Mouse (Mus musculus): Measurements from ENCODE around the gene Slc8a3. TPM values are rescaled to one million over a fixed set of nuclear protein-coding genes. Genes with fewer than 3 reads are reported as not detected.

Gene Slc8a3
- polyA plus RNA-seq, 1 experiment from 2014 or later, result 0.58 TPM

DNA sequence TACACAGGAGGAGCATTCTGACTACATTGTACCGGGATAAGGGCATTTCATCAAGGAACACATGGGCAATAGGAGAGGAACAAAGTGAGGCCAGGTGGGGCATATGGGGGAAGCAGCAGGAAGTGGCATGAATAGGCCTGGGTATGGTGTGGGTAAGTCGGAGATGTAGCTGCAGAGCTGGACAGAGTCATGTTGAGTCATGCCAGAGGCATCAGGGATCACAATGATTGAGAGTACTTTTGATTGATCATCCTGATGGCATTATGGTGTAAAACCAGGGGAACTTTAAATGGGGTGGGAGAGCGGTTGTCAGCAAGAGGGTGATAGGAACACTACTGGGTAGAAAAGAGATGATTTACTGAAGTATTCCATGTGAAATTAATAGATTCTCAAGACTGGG, 160.0 kb downstream of the Slc8a3 start:
- no peak overlapping the region for H3K27ac ChIP-seq (replicated peaks; ENCODE audit: low read depth, low read length)
- no peak overlapping the region for H3K9ac ChIP-seq (replicated peaks; ENCODE audit: low read length)
- ATAC-seq (replicated peaks; ENCODE audit: insufficient number of reproducible peaks, low FRiP score, low TSS enrichment, low read depth) (no peak), DNase-seq (ENCODE audit: low spot score) (no peak)
- no peaks in the 10 kb centered on the region for H3K36me3 ChIP-seq (replicated peaks; ENCODE audit: control insufficient read depth, insufficient read depth, low read depth, low read length)
- H3K4me3 ChIP-seq (ENCODE audit: low read depth, low read length), result no peak overlapping the region
- no peaks in the 10 kb centered on the region for H3K9me3 ChIP-seq (replicated peaks; ENCODE audit: control insufficient read depth, low read length)
- H3K27me3 ChIP-seq (ENCODE audit: control insufficient read depth, insufficient read depth, low read length), result no peaks in the 10 kb centered on the region
- no peak overlapping the region for H3K4me2 ChIP-seq (ENCODE audit: low read depth, low read length)
- 89% methylated on average over 3 of the region's 3 CpGs for WGBS
- H3K4me1 ChIP-seq (ENCODE audit: control insufficient read depth, insufficient read depth, low read length), result no peaks in the 10 kb centered on the region

GRCm38 (mm10) chr12:81170076-81170475, 162.9 kb downstream of the Slc8a3 start:
- H3K4me3 ChIP-seq (ENCODE audit: low read depth, low read length), result no peak overlapping the region
- no peak overlapping the region for H3K27ac ChIP-seq (replicated peaks; ENCODE audit: low read depth, low read length)
- ATAC-seq (replicated peaks; ENCODE audit: insufficient number of reproducible peaks, low FRiP score, low TSS enrichment, low read depth) (no peak), DNase-seq (ENCODE audit: low spot score) (no peak)
- H3K36me3 ChIP-seq (replicated peaks; ENCODE audit: control insufficient read depth, insufficient read depth, low read depth, low read length), result no peaks in the 10 kb centered on the region
- no peak overlapping the region for H3K4me2 ChIP-seq (ENCODE audit: low read depth, low read length)
- H3K9me3 ChIP-seq (replicated peaks; ENCODE audit: control insufficient read depth, low read length), result no peaks in the 10 kb centered on the region
- no peaks in the 10 kb centered on the region for H3K27me3 ChIP-seq (ENCODE audit: control insufficient read depth, insufficient read depth, low read length)
- H3K9ac ChIP-seq (replicated peaks; ENCODE audit: low read length), result no peak overlapping the region
- 74% methylated on average over 2 of the region's 2 CpGs for WGBS
- H3K4me1 ChIP-seq (ENCODE audit: control insufficient read depth, insufficient read depth, low read length), result no peaks in the 10 kb centered on the region; the same call in 1 of the 2 replicates

DNA sequence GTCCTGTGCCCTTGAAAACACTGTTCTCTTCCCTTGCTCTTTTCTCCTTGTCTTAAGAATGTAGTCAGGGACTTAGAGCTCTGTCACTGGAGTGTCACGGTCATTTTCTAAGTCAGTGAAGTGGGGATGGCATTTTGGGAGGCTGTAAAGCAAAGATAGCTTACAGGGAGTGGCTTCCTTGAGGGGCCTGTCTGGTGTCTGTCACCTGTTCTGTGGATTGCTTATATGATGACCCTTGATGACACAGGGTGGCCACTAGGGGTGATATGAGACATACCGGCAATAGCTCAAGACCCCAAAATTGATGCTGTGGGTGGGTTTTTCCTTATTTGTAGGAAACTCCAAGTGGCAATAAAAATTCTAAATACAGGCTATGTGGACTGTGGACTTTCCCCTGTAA, 164.5 kb downstream of the Slc8a3 start:
- ATAC-seq (replicated peaks; ENCODE audit: insufficient number of reproducible peaks, low FRiP score, low TSS enrichment, low read depth), result no peak
- no peaks in the 10 kb centered on the region; the same call in 1 of the 2 replicates for H3K4me1 ChIP-seq (ENCODE audit: control insufficient read depth, insufficient read depth, low read length)
- no peaks in the 10 kb centered on the region for H3K27me3 ChIP-seq (ENCODE audit: control insufficient read depth, insufficient read depth, low read length)
- no peak overlapping the region for H3K4me3 ChIP-seq (ENCODE audit: low read depth, low read length)
- WGBS, result 72% methylated on average over 2 of the region's 2 CpGs
- no peak overlapping the region for H3K4me2 ChIP-seq (ENCODE audit: low read depth, low read length)
- DNase-seq (ENCODE audit: low spot score), result no peak
- H3K9me3 ChIP-seq (replicated peaks; ENCODE audit: control insufficient read depth, low read length), result no peaks in the 10 kb centered on the region
- H3K27ac ChIP-seq (replicated peaks; ENCODE audit: low read depth, low read length), result no peak overlapping the region
- no peaks in the 10 kb centered on the region for H3K36me3 ChIP-seq (replicated peaks; ENCODE audit: control insufficient read depth, insufficient read depth, low read depth, low read length)
- no peak overlapping the region for H3K9ac ChIP-seq (replicated peaks; ENCODE audit: low read length)

DNA sequence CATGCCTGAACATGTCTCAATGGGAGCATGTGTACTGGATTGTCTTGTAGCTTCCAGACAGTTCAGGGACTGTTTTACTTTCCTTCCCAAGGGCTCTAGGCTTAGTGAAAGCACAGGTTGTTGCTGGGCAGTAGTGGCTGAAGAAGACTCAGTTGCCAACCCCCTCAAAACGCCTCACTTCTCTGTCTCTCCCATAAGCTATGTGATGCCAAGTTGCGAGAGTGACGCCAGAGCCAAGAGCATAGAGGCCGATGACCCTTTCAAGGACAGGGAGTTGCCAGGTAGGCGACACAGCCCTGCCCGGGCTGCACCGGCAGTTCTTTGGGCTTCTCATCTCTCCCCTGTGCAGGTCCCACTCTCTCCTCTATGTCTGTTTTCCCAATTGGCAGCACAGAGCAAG, 164.9 kb downstream of the Slc8a3 start:
- H3K9me3 ChIP-seq (replicated peaks; ENCODE audit: control insufficient read depth, low read length), result no peaks in the 10 kb centered on the region
- DNase-seq (ENCODE audit: low spot score) (no peak), ATAC-seq (replicated peaks; ENCODE audit: insufficient number of reproducible peaks, low FRiP score, low TSS enrichment, low read depth) (no peak)
- no peaks in the 10 kb centered on the region for H3K36me3 ChIP-seq (replicated peaks; ENCODE audit: control insufficient read depth, insufficient read depth, low read depth, low read length)
- no peak overlapping the region for H3K9ac ChIP-seq (replicated peaks; ENCODE audit: low read length)
- WGBS, result 93% methylated on average over 7 of the region's 7 CpGs
- H3K4me3 ChIP-seq (ENCODE audit: low read depth, low read length), result no peak overlapping the region
- H3K4me2 ChIP-seq (ENCODE audit: low read depth, low read length), result no peak overlapping the region
- no peaks in the 10 kb centered on the region; the same call in 1 of the 2 replicates for H3K4me1 ChIP-seq (ENCODE audit: control insufficient read depth, insufficient read depth, low read length)
- no peak overlapping the region for H3K27ac ChIP-seq (replicated peaks; ENCODE audit: low read depth, low read length)
- no peaks in the 10 kb centered on the region for H3K27me3 ChIP-seq (ENCODE audit: control insufficient read depth, insufficient read depth, low read length)

DNA sequence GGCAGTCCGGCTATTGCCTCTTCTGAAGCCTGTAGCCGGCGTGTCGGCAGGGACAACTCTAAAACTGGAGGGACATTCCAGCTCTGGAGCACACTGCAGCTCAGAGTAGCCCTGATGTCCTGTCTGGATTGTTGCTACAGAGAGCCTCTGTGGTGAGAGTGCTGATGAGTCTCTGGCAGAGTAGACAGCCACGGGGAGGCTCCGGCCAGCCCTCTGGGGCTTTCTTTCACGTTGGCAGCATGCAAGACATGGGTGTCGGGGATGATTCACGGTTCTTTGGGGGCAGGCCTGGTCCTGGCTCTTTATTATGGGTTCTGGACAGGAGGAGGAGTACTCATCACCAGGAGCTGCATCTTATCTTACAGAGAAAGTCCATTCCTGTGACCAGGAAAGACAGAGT, 165.8 kb downstream of the Slc8a3 start:
- WGBS, result 87% methylated on average over 9 of the region's 9 CpGs
- Histone ChIP-seq H3K4me1 (ENCODE audit: control insufficient read depth, insufficient read depth, low read length) (no peaks in the 10 kb centered on the region; the same call in 1 of the 2 replicates), H3K27me3 (ENCODE audit: control insufficient read depth, insufficient read depth, low read length) (no peaks in the 10 kb centered on the region), H3K4me3 (ENCODE audit: low read depth, low read length) (no peak overlapping the region), H3K27ac (replicated peaks; ENCODE audit: low read depth, low read length) (no peak overlapping the region), H3K4me2 (ENCODE audit: low read depth, low read length) (no peak overlapping the region), H3K9me3 (replicated peaks; ENCODE audit: control insufficient read depth, low read length) (no peaks in the 10 kb centered on the region), H3K36me3 (replicated peaks; ENCODE audit: control insufficient read depth, insufficient read depth, low read depth, low read length) (no peaks in the 10 kb centered on the region), H3K9ac (replicated peaks; ENCODE audit: low read length) (no peak overlapping the region)
- no peak for ATAC-seq (replicated peaks; ENCODE audit: insufficient number of reproducible peaks, low FRiP score, low TSS enrichment, low read depth)
- no peak for DNase-seq (ENCODE audit: low spot score)

DNA sequence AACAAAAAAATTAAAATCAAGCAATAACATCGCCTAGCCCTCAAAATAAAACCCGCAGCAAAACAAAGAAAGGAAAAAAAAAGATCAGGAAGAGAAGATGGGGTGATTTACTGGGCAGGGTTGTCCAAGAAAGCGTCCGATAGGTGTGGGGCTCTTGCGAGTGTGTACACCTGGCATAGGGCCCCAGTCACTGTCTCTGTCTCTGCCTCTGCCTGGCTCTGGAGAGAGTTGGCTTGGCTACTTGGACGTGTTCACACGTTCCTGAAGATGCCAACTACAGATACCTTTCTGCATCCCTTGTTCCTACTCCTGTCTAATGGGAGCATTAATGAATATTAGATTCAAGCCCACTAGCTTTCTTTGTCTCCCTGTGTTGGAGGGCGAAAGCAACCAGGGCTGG, 166.4 kb downstream of the Slc8a3 start:
- ATAC-seq (replicated peaks; ENCODE audit: insufficient number of reproducible peaks, low FRiP score, low TSS enrichment, low read depth), result no peak
- H3K4me3 ChIP-seq (ENCODE audit: low read depth, low read length), result no peak overlapping the region
- WGBS, result 90% methylated on average over 8 of the region's 8 CpGs
- no peak for DNase-seq (ENCODE audit: low spot score)
- H3K4me2 ChIP-seq (ENCODE audit: low read depth, low read length), result no peak overlapping the region
- H3K27ac ChIP-seq (replicated peaks; ENCODE audit: low read depth, low read length), result no peak overlapping the region
- H3K9me3 ChIP-seq (replicated peaks; ENCODE audit: control insufficient read depth, low read length), result no peaks in the 10 kb centered on the region
- no peaks in the 10 kb centered on the region for H3K36me3 ChIP-seq (replicated peaks; ENCODE audit: control insufficient read depth, insufficient read depth, low read depth, low read length)
- H3K27me3 ChIP-seq (ENCODE audit: control insufficient read depth, insufficient read depth, low read length), result no peaks in the 10 kb centered on the region
- no peak overlapping the region for H3K9ac ChIP-seq (replicated peaks; ENCODE audit: low read length)
- no peaks in the 10 kb centered on the region; the same call in 1 of the 2 replicates for H3K4me1 ChIP-seq (ENCODE audit: control insufficient read depth, insufficient read depth, low read length)

GRCm38 (mm10) chr12:81166092-81166491, 166.9 kb downstream of the Slc8a3 start:
- Histone ChIP-seq H3K9ac (replicated peaks; ENCODE audit: low read length) (no peak overlapping the region), H3K27me3 (ENCODE audit: control insufficient read depth, insufficient read depth, low read length) (no peaks in the 10 kb centered on the region), H3K9me3 (replicated peaks; ENCODE audit: control insufficient read depth, low read length) (no peaks in the 10 kb centered on the region), H3K4me3 (ENCODE audit: low read depth, low read length) (no peak overlapping the region), H3K4me1 (ENCODE audit: control insufficient read depth, insufficient read depth, low read length) (no peaks in the 10 kb centered on the region; the same call in 1 of the 2 replicates), H3K4me2 (ENCODE audit: low read depth, low read length) (no peak overlapping the region), H3K27ac (replicated peaks; ENCODE audit: low read depth, low read length) (no peak overlapping the region), H3K36me3 (replicated peaks; ENCODE audit: control insufficient read depth, insufficient read depth, low read depth, low read length) (no peaks in the 10 kb centered on the region)
- 43% methylated on average over 10 of the region's 10 CpGs for WGBS
- no peak for ATAC-seq (replicated peaks; ENCODE audit: insufficient number of reproducible peaks, low FRiP score, low TSS enrichment, low read depth)
- no peak for DNase-seq (ENCODE audit: low spot score)

GRCm38 (mm10) chr12:81163566-81163965, 169.4 kb downstream of the Slc8a3 start:
- no peaks in the 10 kb centered on the region for H3K36me3 ChIP-seq (replicated peaks; ENCODE audit: control insufficient read depth, insufficient read depth, low read depth, low read length)
- ATAC-seq (replicated peaks; ENCODE audit: insufficient number of reproducible peaks, low FRiP score, low TSS enrichment, low read depth) (no peak), DNase-seq (ENCODE audit: low spot score) (no peak)
- no peak overlapping the region for H3K27ac ChIP-seq (replicated peaks; ENCODE audit: low read depth, low read length)
- 89% methylated on average over 3 of the region's 3 CpGs for WGBS
- H3K4me1 ChIP-seq (ENCODE audit: control insufficient read depth, insufficient read depth, low read length), result no peaks in the 10 kb centered on the region; the same call in 1 of the 2 replicates
- H3K27me3 ChIP-seq (ENCODE audit: control insufficient read depth, insufficient read depth, low read length), result no peaks in the 10 kb centered on the region
- no peak overlapping the region for H3K4me3 ChIP-seq (ENCODE audit: low read depth, low read length)
- no peak overlapping the region for H3K9ac ChIP-seq (replicated peaks; ENCODE audit: low read length)
- H3K9me3 ChIP-seq (replicated peaks; ENCODE audit: control insufficient read depth, low read length), result no peaks in the 10 kb centered on the region
- no peak overlapping the region for H3K4me2 ChIP-seq (ENCODE audit: low read depth, low read length)

All from embryonic facial prominence, embryonic 11.5 days (tissue).